Mouse (Mus musculus) erythroblast, adult 5-6 weeks (primary cell): ENCODE results near the gene Sugct. TPM values are rescaled to one million over a fixed set of nuclear protein-coding genes. Genes with fewer than 3 reads are reported as not detected.
A peak's percentile ranks its signal among the peaks of the same experiment; 100 is the strongest.

Experiments used
- ATAC-seq: replicated peaks from 2 replicates; pipeline ENCODE4 v1.8.0; 2016; ENCODE audit warnings: moderate number of reproducible peaks, mild to moderate bottlenecking, moderate TSS enrichment, inconsistent platforms; ENCODE audit not compliant: poor library complexity, low FRiP score, severe bottlenecking
- total RNA-seq, 2 experiments: library from RNA; stranded (forward) in 1 of 2; stranded (reverse) in 1 of 2; fragments of 150-400 nt in 1 of 2; fragments of 200-764, 138-1000 nt in 1 of 2; gene quantifications; 2 replicates each; pipeline versions ENCODE4 v1.2.3 to v1.2.4; 2015 to 2017; ENCODE audit warnings: low replicate concordance in 2 of 2

The Sugct gene
- total RNA-seq, 2 experiments from 2014 or later: 0.38 TPM; not detected in 1

GRCm38 (mm10) chr13:17065552-17065951 is 629.8 kb downstream of the Sugct start:
- ATAC-seq: no peak

GRCm38 (mm10) chr13:17056650-17057049 is 638.7 kb downstream of the Sugct start:
- ATAC-seq: no peak

GRCm38 (mm10) chr13:17043426-17044224 is 651.7 kb downstream of the Sugct start:
- no peak for ATAC-seq

- no peak for ATAC-seq
Measured at GRCm38 (mm10) chr13:17042332-17042731, 653.0 kb downstream of the Sugct start.

GRCm38 (mm10) chr13:17039727-17040126 is 655.6 kb downstream of the Sugct start:
- no peak for ATAC-seq

- no peak for ATAC-seq
Measured at GRCm38 (mm10) chr13:17038341-17038740, 657.0 kb downstream of the Sugct start.

GRCm38 (mm10) chr13:17037899-17038298 is 657.5 kb downstream of the Sugct start:
- no peak for ATAC-seq

- no peak for ATAC-seq
Measured at GRCm38 (mm10) chr13:17030761-17031160, 664.6 kb downstream of the Sugct start.

- ATAC-seq: peak; percentile 81
Measured at GRCm38 (mm10) chr13:17028595-17028994, 666.8 kb downstream of the Sugct start.

- peak; percentile 81 for ATAC-seq
Measured at GRCm38 (mm10) chr13:17027846-17028529, 667.4 kb downstream of the Sugct start.

- ATAC-seq: no peak
Measured at GRCm38 (mm10) chr13:17027001-17027400, 668.4 kb downstream of the Sugct start.

- ATAC-seq: no peak
Measured at GRCm38 (mm10) chr13:16996464-16996863, 698.9 kb downstream of the Sugct start.

GRCm38 (mm10) chr13:16995321-16995720 is 700.0 kb downstream of the Sugct start:
- ATAC-seq: no peak

GRCm38 (mm10) chr13:16977743-16978142 is 717.6 kb downstream of the Sugct start:
- no peak for ATAC-seq

GRCm38 (mm10) chr13:16971277-16971676 is 724.1 kb downstream of the Sugct start:
- ATAC-seq: no peak

GRCm38 (mm10) chr13:16968995-16969394 is 726.4 kb downstream of the Sugct start:
- no peak for ATAC-seq

GRCm38 (mm10) chr13:16964823-16965475 is 730.4 kb downstream of the Sugct start:
- ATAC-seq: no peak

- ATAC-seq: no peak
Measured at GRCm38 (mm10) chr13:16952045-16952444, 743.3 kb downstream of the Sugct start.

- no peak for ATAC-seq
Measured at GRCm38 (mm10) chr13:16939466-16939811, 755.9 kb downstream of the Sugct start.

GRCm38 (mm10) chr13:16938552-16939465 is 756.5 kb downstream of the Sugct start:
- no peak for ATAC-seq
